Mouse (Mus musculus): Measurements from ENCODE around the gene Lamc3. TPM values are rescaled to one million over a fixed set of nuclear protein-coding genes. Genes with fewer than 3 reads are reported as not detected.

The Lamc3 gene
- polyA plus RNA-seq, 1 experiment from 2014 or later, result 4.5 TPM

- WGBS, result 4% methylated on average over 14 of the region's 14 CpGs
- peak; percentile 26; the same call in 1 of the 2 replicates for ATAC-seq (replicated peaks; ENCODE audit: low FRiP score)
- peaks cover 8% of the 10 kb centered on the region for H3K4me1 ChIP-seq
- no peak overlapping the region for H3K9ac ChIP-seq
- peaks cover 93% of the 10 kb centered on the region for H3K27me3 ChIP-seq
- H3K9me3 ChIP-seq (replicated peaks), result no peaks in the 10 kb centered on the region
- H3K27ac ChIP-seq, result no peak overlapping the region
- H3K4me3 ChIP-seq (replicated peaks), result no peak overlapping the region; the same call in 1 of the 2 replicates
- H3K36me3 ChIP-seq, result no peaks in the 10 kb centered on the region
- peak overlapping the region; percentile 35 for H3K4me2 ChIP-seq
Observed at GRCm38 (mm10) chr2:31880868-31881267, 6.2 kb upstream of the Lamc3 start.

GRCm38 (mm10) chr2:31883061-31883460, 4.0 kb upstream of the Lamc3 start:
- H3K9me3 ChIP-seq (replicated peaks), result no peaks in the 10 kb centered on the region

GRCm38 (mm10) chr2:31884806-31885205, 2.3 kb upstream of the Lamc3 start:
- Histone ChIP-seq H3K9ac (no peak overlapping the region), H3K27ac (no peak overlapping the region), H3K27me3 (peaks cover 93% of the 10 kb centered on the region), H3K4me2 (no peak overlapping the region), H3K4me3 (replicated peaks) (no peak overlapping the region), H3K9me3 (replicated peaks) (no peaks in the 10 kb centered on the region), H3K36me3 (no peaks in the 10 kb centered on the region), H3K4me1 (peaks cover 28% of the 10 kb centered on the region)
- ATAC-seq (replicated peaks; ENCODE audit: low FRiP score), result no peak
- WGBS, result 31% methylated on average over 6 of the region's 6 CpGs

More at GRCm38 (mm10) chr2:31883061-31883460, 4.0 kb upstream of the Lamc3 start:
- H3K4me2 ChIP-seq, result no peak overlapping the region
- peaks cover 97% of the 10 kb centered on the region for H3K27me3 ChIP-seq
- peaks cover 21% of the 10 kb centered on the region for H3K4me1 ChIP-seq
- no peak overlapping the region for H3K27ac ChIP-seq
- no peak overlapping the region for H3K9ac ChIP-seq
- H3K4me3 ChIP-seq (replicated peaks), result no peak overlapping the region
- WGBS, result 42% methylated on average over 4 of the region's 4 CpGs
- no peaks in the 10 kb centered on the region for H3K36me3 ChIP-seq
- no peak for ATAC-seq (replicated peaks; ENCODE audit: low FRiP score)

GRCm38 (mm10) chr2:31888871-31889270, 1.8 kb downstream of the Lamc3 start:
- Histone ChIP-seq H3K27me3 (peaks cover 54% of the 10 kb centered on the region), H3K4me2 (no peak overlapping the region), H3K36me3 (no peaks in the 10 kb centered on the region), H3K9me3 (replicated peaks) (no peaks in the 10 kb centered on the region), H3K4me1 (peaks cover 48% of the 10 kb centered on the region), H3K4me3 (replicated peaks) (no peak overlapping the region), H3K27ac (no peak overlapping the region), H3K9ac (no peak overlapping the region)
- ATAC-seq (replicated peaks; ENCODE audit: low FRiP score), result no peak
- WGBS, result 43% methylated on average over 1 of the region's 1 CpGs

GRCm38 (mm10) chr2:31891219-31891618, 4.1 kb downstream of the Lamc3 start:
- ATAC-seq (replicated peaks; ENCODE audit: low FRiP score), result no peak
- Histone ChIP-seq H3K36me3 (no peaks in the 10 kb centered on the region), H3K9me3 (replicated peaks) (no peaks in the 10 kb centered on the region), H3K4me1 (peaks cover 63% of the 10 kb centered on the region), H3K27ac (no peak overlapping the region), H3K4me3 (replicated peaks) (no peak overlapping the region), H3K9ac (no peak overlapping the region), H3K27me3 (peaks cover 31% of the 10 kb centered on the region), H3K4me2 (no peak overlapping the region)
- 74% methylated on average over 2 of the region's 2 CpGs for WGBS

- Histone ChIP-seq H3K27ac (peak overlapping the region; percentile 33; the same call in 1 of the 2 replicates), H3K27me3 (peaks cover 12% of the 10 kb centered on the region), H3K36me3 (no peaks in the 10 kb centered on the region), H3K9ac (no peak overlapping the region), H3K9me3 (replicated peaks) (no peaks in the 10 kb centered on the region), H3K4me1 (peaks cover 52% of the 10 kb centered on the region), H3K4me3 (replicated peaks) (no peak overlapping the region), H3K4me2 (no peak overlapping the region)
- 35% methylated on average over 10 of the region's 10 CpGs for WGBS
- peak; percentile 40; the same call in 1 of the 2 replicates for ATAC-seq (replicated peaks; ENCODE audit: low FRiP score)
Observed at GRCm38 (mm10) chr2:31893110-31893669, 6.1 kb downstream of the Lamc3 start.

- WGBS, result 47% methylated on average over 13 of the region's 13 CpGs
- Histone ChIP-seq H3K4me3 (replicated peaks) (no peak overlapping the region), H3K27me3 (peaks cover under 1% of the 10 kb centered on the region), H3K36me3 (no peaks in the 10 kb centered on the region), H3K27ac (0 out of 2 replicates have a peak overlapping the region, but pooled peaks have one; percentile 33), H3K9me3 (replicated peaks) (no peaks in the 10 kb centered on the region), H3K9ac (no peak overlapping the region), H3K4me2 (no peak overlapping the region), H3K4me1 (peaks cover 44% of the 10 kb centered on the region)
- peak; percentile 54; the same call in 1 of the 2 replicates for ATAC-seq (replicated peaks; ENCODE audit: low FRiP score)
Observed at GRCm38 (mm10) chr2:31894221-31894870, 7.3 kb downstream of the Lamc3 start.

GRCm38 (mm10) chr2:31900932-31901331, 13.8 kb downstream of the Lamc3 start:
- ATAC-seq (replicated peaks; ENCODE audit: low FRiP score), result no peak
- H3K9me3 ChIP-seq (replicated peaks), result no peaks in the 10 kb centered on the region
- 75% methylated on average over 4 of the region's 4 CpGs for WGBS
- H3K9ac ChIP-seq, result no peak overlapping the region
- peaks cover 16% of the 10 kb centered on the region for H3K4me1 ChIP-seq
- no peaks in the 10 kb centered on the region for H3K36me3 ChIP-seq
- no peaks in the 10 kb centered on the region for H3K27me3 ChIP-seq
- H3K27ac ChIP-seq, result no peak overlapping the region
- no peak overlapping the region for H3K4me2 ChIP-seq
- H3K4me3 ChIP-seq (replicated peaks), result no peak overlapping the region

- peaks cover 21% of the 10 kb centered on the region for H3K4me1 ChIP-seq
- no peak overlapping the region for H3K27ac ChIP-seq
- no peak overlapping the region for H3K4me2 ChIP-seq
- no peaks in the 10 kb centered on the region for H3K36me3 ChIP-seq
- H3K27me3 ChIP-seq, result no peaks in the 10 kb centered on the region
- no peak overlapping the region for H3K9ac ChIP-seq
- 61% methylated on average over 4 of the region's 4 CpGs for WGBS
- H3K9me3 ChIP-seq (replicated peaks), result no peaks in the 10 kb centered on the region
- H3K4me3 ChIP-seq (replicated peaks), result no peak overlapping the region
- ATAC-seq (replicated peaks; ENCODE audit: low FRiP score), result no peak
Observed at GRCm38 (mm10) chr2:31901659-31902362, 14.7 kb downstream of the Lamc3 start.

- Histone ChIP-seq H3K9me3 (replicated peaks) (no peaks in the 10 kb centered on the region), H3K4me3 (replicated peaks) (no peak overlapping the region), H3K27me3 (no peaks in the 10 kb centered on the region), H3K4me1 (peaks cover 21% of the 10 kb centered on the region), H3K9ac (no peak overlapping the region), H3K27ac (no peak overlapping the region), H3K36me3 (no peaks in the 10 kb centered on the region), H3K4me2 (no peak overlapping the region)
- no peak for ATAC-seq (replicated peaks; ENCODE audit: low FRiP score)
- WGBS, result 17% methylated on average over 6 of the region's 6 CpGs
Observed at GRCm38 (mm10) chr2:31904089-31904488, 17.0 kb downstream of the Lamc3 start.

- H3K9me3 ChIP-seq (replicated peaks), result no peaks in the 10 kb centered on the region
- ATAC-seq (replicated peaks; ENCODE audit: low FRiP score), result no peak
- H3K4me3 ChIP-seq (replicated peaks), result no peak overlapping the region
- no peaks in the 10 kb centered on the region for H3K36me3 ChIP-seq
- H3K27ac ChIP-seq, result no peak overlapping the region
- H3K27me3 ChIP-seq, result no peaks in the 10 kb centered on the region
- H3K4me1 ChIP-seq, result peaks cover 21% of the 10 kb centered on the region
- 12% methylated on average over 8 of the region's 8 CpGs for WGBS
- H3K9ac ChIP-seq, result no peak overlapping the region
- no peak overlapping the region for H3K4me2 ChIP-seq
Observed at GRCm38 (mm10) chr2:31904622-31905021, 17.5 kb downstream of the Lamc3 start.

- Histone ChIP-seq H3K27ac (no peak overlapping the region), H3K36me3 (no peaks in the 10 kb centered on the region), H3K9me3 (replicated peaks) (no peaks in the 10 kb centered on the region), H3K9ac (no peak overlapping the region), H3K4me3 (replicated peaks) (no peak overlapping the region), H3K4me2 (no peak overlapping the region), H3K27me3 (no peaks in the 10 kb centered on the region), H3K4me1 (peaks cover 21% of the 10 kb centered on the region)
- WGBS, result 43% methylated on average over 9 of the region's 9 CpGs
- ATAC-seq (replicated peaks; ENCODE audit: low FRiP score), result no peak; the same call in 1 of the 2 replicates
Observed at GRCm38 (mm10) chr2:31905682-31906081, 18.6 kb downstream of the Lamc3 start.

All from kidney, embryonic 15.5 days (tissue).